Mouse (Mus musculus) mesoderm, embryonic 11.5 days (tissue): ENCODE results near the gene Defb43.

ENCODE experiments used
- DNase-seq: peaks from one replicate; pipeline ENCODE4 v3.0.0-alpha.2; 2012; ENCODE audit warnings: low read depth, low spot score

Defb43 gene

GRCm38 (mm10) chr14:63066630-63067310 lies 55.2 kb downstream of the Defb43 start:
- peak; percentile 71 for DNase-seq
